Mouse (Mus musculus) right cerebral cortex, adult 2 months (tissue): ENCODE measurements around the gene Sspo.

Source experiments
- DNase-seq, 2 experiments: peaks; one replicate each; pipeline ENCODE4 v3.0.0; 2021 to 2022; ENCODE audit warnings: low spot score in 2 of 2

Sspo gene

DNA sequence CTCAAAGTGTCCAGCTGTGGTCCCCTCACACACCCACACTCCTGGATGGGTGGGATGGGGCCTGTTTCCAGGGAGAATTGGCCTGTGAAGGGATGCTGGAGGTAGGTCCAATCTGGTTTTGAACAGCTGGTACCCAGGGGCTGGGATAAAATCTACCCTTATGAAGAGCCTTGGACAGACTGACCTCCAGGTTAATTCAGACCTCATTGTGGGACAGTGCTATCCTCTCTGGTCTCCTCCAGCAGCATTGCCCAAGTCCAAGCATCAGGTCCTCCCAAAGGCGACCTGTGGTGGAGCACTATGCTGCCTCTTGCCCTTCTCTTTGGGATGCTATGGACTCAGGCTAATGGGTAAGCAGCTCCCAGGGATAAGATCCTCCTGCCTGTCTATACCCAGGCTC, at the start of gene Sspo:
Sspo (plus strand) TSS at position 301 of the 400 bp plus-strand sequence.
- DNase-seq: no peak

DNA sequence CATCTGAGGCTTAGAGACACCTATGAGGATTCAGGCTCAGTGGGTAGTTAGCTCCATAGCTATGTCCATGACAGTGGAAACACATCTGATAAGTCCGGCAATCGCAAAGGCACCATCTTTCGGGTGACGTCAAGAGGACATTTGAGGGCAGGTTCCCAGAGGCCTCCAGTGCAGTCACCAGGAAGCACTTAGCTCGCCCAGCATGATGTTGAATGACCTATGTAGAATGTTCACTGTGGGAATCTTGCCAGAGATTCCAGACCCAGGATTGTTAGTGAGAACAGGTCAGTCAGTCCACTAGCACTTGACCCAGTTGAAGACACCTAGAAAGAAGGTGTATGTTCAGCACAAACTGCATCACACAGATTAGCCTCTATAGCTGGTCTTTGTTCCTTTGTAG, 48.1 kb upstream of the Sspo start:
- no peak for DNase-seq

DNA sequence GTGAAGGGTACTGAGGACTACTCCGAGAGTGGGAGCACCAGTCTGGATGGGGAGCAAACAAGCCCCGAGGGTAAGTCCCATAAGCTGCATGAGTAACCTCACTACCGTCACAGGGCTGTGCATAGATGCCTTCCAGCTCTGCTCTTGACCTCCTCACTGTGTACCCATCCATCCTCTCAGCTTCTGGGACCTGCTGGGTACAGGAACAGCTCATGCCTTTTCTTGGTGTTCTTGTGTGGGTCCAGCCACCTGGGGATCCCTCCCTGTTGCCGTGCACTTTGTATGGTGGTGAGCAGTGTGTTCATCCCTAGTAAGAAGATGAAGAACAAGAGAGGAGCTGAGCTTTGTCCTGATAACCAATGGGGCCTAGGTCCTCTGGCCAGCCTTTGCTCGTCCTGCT, 44.0 kb upstream of the Sspo start:
- no peak for DNase-seq

DNA sequence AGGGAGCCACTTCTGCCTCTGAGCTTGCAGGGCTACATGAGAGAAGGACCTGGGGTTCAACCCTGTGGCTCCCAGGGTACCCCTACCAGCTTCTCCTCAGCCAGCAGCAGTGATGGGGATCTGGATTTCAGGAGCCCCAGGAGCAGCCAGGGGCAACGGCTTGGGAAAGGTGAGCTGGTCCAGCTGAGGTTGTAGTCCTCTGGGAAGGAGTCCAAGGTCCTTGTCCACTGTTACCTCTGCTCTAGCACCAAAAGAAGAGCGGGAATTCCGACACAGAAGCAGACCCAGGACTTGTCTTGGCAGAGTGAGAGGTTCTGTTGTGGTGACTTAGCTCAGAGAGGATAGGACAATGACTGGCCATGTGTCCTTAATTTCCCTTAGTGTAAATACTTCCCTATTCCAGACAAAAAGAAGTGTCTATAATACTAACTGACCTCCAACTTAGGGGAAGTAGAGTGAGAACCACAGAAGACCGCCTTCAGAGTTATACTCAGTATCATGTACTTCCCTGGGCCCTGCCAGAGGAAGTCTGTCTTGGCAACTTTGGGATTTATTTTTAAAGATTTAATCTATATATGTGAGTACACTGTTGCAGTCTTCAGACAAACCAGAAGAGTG, 38.2 kb upstream of the Sspo start:
- no peak for DNase-seq

DNA sequence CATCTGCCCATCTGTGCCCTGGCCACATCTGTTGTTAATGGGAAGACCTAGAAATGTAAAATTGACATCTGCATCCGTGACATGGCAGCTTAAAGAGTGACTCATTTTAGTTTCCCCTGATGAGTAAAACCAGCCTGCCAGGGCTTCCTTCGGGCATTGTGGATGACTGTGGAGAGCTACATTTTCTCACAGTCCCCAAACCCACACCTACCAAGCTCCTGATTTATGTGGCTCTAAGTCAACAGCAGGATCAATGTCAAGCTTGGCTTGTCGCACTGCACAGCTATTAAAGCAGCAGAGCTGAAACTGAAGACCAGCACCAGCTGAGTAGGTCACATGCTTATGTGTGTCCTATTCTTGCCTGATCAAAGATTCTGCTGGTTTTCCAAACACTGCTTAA, 37.5 kb upstream of the Sspo start:
- DNase-seq: no peak

DNA sequence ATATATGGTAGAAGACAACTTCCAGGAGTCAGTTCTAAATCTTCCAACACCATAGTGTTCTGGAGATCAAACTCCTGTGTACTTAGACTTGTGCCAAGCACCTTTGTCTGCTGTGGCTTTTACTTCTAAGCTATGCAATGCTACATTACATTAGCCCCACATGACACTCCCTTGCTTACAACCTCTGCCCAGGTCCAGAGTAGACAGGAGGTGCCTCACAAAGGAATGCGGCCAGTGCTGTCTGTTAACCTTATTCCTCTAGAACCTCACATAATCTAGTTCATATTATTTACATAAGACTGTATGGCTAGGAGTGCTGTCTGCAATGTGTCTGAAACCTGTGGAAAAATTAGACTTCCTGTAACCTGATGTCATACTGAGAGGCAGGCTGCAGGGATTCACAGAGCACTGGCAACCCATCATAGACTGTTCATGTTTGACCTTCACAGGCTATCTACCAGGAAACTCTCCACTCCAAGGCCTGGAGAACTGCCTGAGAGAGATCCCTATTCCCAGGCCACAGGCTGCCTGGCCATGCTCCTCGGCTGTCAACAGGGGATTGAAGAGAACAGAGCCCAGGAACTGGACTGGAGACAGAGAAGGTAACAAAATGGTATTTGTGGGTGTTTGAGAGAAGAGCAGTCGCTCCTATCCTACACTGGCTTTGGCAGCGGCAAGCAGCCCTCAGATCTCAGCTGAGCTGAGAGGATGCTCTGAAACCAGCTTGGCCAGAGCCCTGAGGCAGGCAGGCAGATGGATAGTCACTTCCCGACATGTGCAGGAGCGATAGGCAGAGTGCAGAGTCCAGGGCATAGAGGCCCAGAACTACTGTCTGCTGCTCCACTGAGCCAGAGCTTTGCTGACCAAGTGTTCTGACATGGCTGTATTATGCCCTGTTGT, 36.6 kb upstream of the Sspo start:
- DNase-seq: no peak

DNA sequence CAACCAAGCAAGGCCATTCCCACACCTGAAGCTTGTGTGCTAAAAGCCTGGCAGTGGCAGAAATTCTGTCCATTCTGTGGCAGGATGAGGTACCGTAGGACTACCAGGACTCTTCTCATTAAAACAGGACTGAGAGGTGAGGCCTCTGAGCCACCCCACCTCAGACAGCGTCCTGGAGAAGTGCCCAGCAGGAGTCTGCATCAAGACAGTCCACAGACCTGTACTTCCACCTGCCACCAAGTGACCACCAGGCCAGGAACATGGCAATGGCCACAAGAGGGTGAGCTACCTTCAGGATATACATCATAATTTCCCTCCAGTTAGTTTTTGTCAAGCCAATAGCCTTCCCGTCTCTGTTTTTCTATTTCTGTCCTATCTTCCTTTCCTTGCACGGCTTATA, 35.9 kb upstream of the Sspo start:
- no peak for DNase-seq

DNA sequence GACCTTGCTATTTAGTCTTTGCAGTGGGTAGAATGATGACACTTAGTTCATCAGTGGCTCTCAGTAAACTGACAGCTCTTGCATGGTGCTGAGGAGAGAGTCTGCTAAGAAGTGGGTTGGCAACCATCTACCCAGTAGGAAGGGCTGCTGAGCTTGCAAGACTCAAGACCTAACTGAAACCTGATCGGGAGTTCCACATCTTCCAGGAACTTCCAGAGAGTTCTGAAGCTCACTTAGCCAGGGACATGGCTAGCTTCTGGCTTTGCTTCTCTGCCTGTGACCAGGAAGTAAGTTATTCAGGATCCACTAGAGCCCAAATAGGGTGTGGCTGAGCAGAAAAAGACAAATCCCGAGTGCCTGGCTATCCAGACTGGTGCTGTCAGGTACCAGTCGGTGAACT, 35.4 kb upstream of the Sspo start:
- DNase-seq: no peak

DNA sequence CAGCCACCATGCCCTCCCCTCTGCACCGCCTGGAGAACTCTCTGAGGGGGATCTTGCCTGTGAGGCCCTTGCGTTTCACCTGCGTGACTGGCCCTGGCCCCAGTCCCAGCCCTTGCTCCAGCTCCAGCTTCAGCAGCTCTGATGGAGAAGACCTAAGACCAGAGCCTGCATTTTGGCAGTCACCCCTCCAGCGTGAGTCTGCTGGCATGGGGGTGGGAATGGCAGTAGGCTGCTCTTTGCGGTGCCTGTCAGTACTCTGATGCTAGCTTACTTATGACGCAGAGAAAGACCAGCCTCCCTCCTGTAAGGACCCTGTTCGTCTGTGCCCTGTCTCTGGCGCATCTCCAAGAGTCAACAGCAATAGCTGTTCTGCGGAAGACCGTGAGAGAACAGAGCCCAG, 34.9 kb upstream of the Sspo start:
- no peak for DNase-seq

DNA sequence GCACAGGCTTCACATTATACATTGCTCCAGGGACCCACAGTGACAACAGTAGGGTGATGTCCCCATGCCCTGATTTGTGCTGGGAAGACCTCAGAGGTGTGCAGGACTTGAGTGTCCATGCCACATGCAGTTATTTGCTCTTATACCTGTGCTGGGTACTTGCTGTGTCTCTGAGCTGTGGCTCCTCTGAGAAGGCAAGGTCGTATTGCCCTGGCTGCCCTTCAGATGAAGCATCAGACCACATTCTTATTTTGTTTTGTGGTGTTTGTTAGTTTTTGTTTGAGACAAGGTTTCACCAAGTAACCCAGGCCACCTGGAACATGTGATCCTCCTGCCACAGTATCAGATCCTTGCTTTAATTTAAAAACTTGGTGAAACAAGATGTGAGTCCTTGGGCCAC, 33.1 kb upstream of the Sspo start:
- DNase-seq: no peak

DNA sequence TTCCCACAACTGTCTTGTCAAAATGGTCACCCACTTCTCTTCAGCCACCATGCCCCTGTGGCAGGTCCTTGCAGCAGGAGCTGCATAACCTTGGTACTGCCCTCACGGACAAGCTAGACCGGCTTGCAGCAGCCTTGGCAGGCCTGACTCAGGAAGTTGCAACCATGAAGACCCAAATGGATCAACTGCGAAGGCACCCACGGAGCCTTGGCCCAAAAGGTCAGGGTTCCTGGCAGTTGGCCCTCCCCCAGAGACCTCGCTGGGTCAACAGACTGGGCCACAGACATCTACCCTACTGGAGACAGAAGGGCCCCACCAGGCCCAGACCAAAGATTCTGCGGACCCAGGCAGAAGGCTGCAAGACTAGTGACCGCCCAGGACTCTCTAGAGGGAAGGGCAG, 32.4 kb upstream of the Sspo start:
- no peak for DNase-seq

DNA sequence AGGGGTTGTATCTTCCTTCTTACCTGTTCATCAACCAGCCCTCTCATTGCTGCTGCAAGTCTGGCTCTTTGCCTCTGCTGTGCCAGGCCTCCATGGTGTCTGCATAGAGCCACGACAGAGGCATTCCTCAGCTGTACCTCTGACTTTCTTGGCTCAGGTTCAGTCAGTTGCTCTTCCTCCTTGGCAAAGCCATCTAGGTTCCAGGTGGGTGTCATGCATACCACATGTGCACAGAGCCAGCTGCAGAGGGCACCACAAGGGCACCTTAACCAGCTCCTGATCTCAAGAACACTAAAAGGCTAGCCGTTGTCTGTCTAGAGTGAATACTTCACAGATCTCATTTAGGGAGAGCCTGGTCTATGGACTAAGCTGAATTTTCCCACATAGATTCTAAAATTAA, 31.5 kb upstream of the Sspo start:
- no peak for DNase-seq

DNA sequence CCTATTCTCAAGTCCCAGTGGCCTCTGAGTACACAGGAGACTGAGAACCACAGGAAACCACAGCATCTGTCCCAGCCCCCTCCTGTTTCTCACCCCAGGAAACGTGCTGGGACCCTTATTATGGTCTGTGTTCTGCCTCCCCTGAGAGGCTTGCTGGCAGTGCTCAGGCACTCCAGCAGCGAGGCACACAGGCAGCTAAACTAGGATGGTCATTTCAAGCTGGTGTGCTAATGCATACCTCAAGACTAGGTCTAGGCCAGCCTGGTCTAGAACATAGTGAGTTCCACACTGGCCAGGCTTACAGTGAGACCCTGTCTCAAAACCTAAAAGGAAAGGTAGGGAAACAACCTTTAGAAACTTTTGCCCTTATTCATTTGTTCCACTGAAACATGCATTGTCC, 27.4 kb upstream of the Sspo start:
- DNase-seq: no peak

DNA sequence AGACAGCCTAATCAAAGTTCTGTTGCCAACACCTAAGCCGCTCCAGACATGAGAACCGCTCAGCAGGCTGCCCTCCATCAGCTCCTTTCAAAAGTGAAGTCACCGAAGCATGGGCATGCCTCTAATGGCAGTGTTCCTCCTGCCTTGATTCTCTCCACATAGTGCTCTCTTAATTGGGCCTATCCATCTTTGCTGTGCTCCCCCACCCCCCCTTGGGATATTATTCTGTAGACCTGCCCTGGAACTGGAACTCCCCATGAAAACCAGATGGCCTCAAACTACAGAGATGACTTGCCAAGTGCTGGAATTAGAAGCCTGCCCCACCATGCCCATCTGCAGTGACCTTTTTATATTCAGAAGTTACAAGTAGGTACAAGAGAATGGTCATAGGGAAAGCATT, 24.7 kb upstream of the Sspo start:
- no peak for DNase-seq

DNA sequence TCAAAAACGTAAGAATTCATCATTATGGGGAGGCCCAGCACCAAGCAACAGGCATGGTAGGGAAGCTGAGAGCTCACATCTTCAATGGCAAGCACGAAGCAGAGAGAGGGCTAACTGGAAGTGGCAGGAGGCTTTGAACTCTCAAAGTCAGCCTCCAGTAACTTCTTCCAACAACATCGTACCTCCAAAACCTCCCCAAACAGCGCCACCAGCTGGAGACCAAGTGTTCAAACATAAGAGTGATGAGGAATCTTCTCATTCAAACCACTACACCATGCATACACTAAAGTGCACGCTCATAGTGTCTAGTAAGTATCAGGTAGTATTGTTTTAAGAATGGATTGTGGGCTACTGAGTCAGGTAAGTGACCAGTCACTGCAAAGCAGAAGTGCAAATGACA, 24.0 kb upstream of the Sspo start:
- no peak for DNase-seq

DNA sequence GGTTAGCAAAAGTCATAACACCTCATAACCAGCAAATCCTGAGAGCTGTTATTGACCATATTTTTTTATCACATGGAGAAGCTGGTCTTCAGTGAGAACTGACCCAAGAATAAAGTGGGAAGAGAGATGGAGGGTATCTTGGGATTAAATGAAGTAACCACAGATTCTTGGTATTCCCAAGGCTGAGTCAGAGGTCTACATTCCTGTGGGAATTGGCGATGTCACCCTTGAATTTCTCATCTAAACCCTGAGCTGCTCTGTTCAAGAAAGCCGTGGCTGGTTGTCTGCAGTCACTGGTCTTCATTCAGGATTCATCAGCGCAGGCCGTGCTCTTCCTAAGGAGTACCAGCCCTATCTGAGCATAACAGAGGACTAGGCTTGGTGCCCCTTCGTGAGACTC, 21.1 kb upstream of the Sspo start:
- DNase-seq: no peak

DNA sequence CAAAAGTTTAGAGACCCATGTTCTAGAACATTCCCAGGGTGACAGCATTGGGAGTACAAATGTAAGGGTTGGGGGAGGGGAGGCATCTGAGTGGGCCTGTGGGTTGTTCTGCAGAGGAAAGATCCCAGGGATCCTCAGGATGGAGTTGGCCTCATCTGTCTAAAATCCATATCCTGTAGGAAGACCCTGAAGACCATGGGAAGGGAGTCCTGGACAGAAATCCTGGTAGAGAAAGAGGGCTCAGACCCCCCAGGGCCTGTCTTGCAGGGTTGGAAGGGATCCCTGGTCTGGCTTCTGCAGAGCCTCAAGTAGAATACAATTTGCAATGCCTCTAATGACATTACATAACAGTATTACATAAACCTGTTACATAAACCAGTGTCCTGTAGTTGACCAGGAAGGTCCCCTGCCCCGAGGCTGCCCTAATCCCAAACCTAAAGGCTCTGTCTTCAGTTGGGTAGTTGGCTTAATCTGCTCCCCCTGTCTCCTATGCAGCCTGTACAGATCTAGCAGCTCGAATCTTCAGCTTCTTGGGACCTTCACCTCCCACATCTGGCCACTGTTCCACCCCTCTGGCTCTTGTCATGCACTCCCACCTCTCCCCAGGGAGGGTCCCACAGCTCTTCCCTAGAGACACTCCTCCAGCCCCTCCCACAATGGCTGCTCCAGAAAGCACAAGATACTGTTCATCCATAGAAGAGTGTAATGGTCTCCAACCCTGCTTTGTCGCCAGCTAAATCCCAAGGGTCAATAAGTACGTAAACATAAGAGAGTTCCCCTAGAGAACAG, 19.1 kb upstream of the Sspo start:
- no peak for DNase-seq

DNA sequence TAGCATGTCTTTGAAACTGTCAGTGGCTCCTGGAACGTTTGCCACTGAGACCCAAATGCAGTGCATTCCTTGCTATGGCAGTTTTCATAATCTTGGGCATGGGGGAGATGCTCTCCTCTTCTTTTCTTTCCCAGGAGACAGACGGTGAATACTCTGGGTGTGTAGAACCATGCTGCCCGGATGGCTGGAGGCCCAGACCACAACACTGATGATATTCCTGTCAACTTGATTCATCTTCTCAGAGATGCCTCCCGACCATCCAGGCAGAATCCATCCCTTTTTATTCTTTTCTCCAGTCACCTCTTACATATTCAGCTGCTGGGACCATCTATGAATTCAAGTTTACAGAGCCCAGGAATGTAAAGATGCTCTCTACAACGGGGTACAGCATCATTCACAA, 17.3 kb upstream of the Sspo start:
- DNase-seq: no peak

DNA sequence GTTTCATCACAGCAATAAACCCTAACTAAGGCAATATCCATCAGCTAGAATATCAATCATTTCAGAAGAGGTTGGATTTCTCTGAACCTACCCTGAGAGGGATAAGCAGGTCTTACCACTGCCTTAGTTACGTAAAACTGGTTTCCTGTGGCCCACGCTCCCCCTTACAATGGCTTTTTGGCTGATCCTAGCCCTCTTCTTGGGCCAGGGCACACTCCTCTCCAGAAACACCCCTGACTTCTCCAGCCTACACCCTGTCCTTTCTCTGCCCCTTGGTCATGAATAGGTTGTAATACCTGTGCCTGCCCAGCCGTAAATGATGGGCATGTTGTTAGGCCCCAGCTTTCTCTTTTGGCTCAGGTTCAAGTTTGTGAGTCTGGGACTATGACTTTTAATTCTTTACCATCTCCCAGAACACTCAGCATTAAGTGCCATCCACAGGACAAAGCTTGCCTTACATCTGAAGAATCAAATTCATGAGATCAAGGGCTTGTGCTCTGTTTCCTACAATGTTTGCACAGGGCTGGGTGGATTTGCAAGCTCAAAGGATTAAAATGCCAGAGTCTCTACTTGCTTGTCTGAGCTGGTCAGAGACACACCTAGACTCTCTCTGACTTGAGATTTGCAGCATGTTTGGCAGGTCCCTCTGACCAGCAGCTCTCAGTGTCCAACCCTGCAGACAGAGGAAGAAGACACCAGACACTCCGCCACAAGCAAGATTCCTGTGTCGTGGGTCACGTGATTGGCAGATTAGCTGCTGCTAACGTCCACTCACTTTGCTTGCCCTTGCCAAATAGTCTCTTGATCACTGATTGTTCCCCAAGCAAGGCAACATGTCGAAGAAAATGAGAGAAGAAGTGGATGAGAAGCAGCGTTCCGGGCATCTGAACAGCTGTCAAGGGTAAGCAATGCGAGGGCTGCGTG, 14.9 kb upstream of the Sspo start:
- DNase-seq: no peak

DNA sequence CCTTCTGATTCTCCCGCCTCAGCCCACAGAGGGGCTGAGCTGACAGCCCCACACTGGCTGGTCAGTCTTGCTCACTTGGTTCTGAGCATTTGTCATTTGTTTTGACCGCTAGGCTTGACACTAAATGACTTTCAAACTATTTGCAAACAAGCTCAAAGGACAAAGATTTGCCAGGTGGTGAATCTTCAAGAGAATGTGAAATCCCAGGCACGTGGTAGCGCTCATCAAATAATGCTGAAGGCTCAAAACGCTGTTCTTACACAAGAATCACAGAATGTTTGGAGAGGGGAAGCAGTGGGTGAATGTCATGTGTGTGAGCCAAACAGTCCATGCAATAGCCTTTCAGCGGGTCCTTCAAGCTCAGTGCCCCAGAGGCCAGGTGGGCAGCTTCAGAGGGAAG, 13.4 kb upstream of the Sspo start:
- no peak for DNase-seq

DNA sequence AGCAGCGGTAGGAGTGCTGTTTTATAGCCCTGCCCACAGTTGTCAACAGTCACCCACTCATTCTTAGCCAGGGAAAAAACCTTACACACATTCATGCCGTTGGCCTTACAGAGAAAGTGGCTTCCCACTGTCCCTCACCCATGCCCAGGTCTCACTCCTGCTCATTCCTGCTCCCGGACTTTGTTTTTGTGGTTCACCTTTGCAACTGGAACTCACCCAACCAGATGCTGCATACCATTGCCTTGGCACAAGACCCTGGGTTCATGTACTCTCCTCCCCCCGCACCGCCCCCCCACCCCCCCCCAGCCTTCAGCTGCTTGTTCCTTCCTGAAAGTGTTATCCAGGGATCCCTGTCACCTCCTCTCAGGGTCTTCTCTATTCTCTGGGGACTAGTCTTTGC, 12.9 kb upstream of the Sspo start:
- DNase-seq: no peak
